Mouse (Mus musculus) right cerebral cortex, postnatal 10 days (tissue): Measurements from ENCODE around the gene Taok2.

Source experiments
- DNase-seq, 2 experiments: peaks; one replicate each; pipeline ENCODE4 v3.0.0; 2021; ENCODE audit warnings: low spot score in 2 of 2

The Taok2 gene

GRCm38 (mm10) chr7:126825952-126826351, 58.6 kb downstream of the Taok2 start:
- DNase-seq = no peak

GRCm38 (mm10) chr7:126825403-126825802, 59.1 kb downstream of the Taok2 start:
- no peak for DNase-seq

GRCm38 (mm10) chr7:126823940-126824339, 60.6 kb downstream of the Taok2 start:
- DNase-seq = no peak

GRCm38 (mm10) chr7:126823202-126823711, 61.2 kb downstream of the Taok2 start:
- DNase-seq = peak; percentile 67 to 69

GRCm38 (mm10) chr7:126822741-126823140, 61.8 kb downstream of the Taok2 start:
- DNase-seq = peak in 1 of 2 experiments; percentile 43

GRCm38 (mm10) chr7:126821835-126822511, 62.5 kb downstream of the Taok2 start:
- DNase-seq = peak; percentile 69 to 86

- DNase-seq = no peak
These were observed 65.7 kb downstream of the Taok2 start for GRCm38 (mm10) chr7:126818818-126819217.

GRCm38 (mm10) chr7:126817595-126817994, 66.9 kb downstream of the Taok2 start:
- DNase-seq = no peak

- DNase-seq = no peak
These were observed 68.0 kb downstream of the Taok2 start for GRCm38 (mm10) chr7:126816494-126816893.

GRCm38 (mm10) chr7:126815726-126816222, 68.7 kb downstream of the Taok2 start:
- no peak for DNase-seq
